Mouse (Mus musculus) heart, adult 8-10 months (tissue): ENCODE measurements around the gene Eif2s1. TPM values are rescaled to one million over a fixed set of nuclear protein-coding genes. Genes with fewer than 3 reads are reported as not detected.
"Not testable (repeated sequence)": the region's sequence is repeated elsewhere in the genome, so short reads cannot be mapped to it uniquely, and the experiment has no call there.

Source experiments
- DNase-seq: peaks from one replicate; pipeline ENCODE4 v3.0.0; 2022; ENCODE audit warnings: low spot score
- total RNA-seq, 4 experiments: library from RNA; stranded (reverse); gene quantifications; 2 replicates each; pipeline ENCODE4 v1.2.4; 2022

Eif2s1 gene
- total RNA-seq, 4 experiments from 2014 or later = 35.0 to 50.0 (median 45.0) TPM

DNA sequence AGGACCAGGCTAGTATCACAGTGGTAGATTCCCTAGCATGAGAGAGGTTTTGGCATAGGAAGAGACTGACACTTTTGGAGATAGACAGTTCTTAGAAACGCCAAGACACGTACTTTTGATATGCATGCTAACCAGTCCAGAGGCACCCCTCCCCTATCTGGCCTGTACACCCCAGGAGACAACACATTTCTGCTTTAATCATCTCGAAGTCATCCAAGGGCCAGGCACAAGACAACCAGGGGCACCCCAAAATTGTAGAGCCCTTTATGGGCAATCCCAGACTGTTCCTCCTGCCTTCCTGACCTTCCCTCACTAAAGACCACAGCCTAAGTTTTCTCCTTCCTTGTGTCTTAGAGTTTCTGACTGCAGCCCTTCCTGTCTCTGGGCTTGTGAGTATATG lies 53.9 kb downstream of the Eif2s1 start:
- no peak for DNase-seq

DNA sequence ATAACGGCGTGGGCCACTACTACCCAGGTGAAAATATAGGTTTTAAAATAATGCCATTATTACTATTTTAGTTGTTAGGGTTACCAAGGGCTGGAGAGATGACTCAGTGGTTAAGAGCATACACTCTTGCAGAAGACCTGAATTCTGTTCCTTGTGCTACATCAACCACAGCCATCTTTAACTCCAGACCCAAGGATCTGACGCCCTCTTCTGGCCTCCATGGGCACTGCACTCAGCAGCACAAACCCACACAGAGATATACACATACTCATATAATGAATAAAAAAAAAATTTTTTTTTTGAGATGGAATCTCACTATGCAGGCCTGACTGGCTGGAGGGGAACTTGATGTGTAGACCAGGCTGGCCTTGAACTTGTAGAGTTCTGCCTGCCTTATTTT lies 54.7 kb downstream of the Eif2s1 start:
- DNase-seq = no peak

- DNase-seq = peak; percentile 81
Measured at GRCm38 (mm10) chr12:78918227-78919078, 56.8 kb downstream of the Eif2s1 start.

DNA sequence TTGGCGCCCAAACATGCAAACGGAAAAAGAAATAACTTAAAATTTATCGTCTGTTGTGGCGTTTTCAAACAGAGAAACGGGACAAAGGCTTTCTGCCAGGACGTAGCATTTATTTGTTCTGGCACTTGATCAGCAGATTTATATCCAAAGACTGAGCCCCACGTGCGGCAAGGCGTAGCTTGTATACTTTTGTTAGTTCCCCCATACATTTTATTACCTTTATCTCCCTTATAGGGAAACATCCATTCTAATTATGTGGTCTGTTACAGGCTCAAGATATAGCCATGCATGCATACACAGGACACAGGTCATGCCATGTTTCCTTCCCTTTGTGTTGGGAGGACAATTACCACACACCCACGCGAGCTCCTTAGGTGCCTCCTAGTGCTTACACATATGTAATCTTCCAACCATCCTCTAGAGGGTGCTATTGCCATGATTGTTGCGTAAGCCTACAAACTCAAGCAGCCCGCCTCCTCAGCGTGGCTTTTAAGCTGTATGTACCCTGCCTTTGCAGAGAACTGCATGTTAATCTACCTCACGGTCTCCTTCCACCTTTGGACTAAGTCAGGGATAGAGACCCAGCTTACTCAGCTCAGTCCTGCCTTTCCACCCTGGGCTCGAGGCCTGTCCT lies 57.6 kb downstream of the Eif2s1 start:
- peak; percentile 78 for DNase-seq

DNA sequence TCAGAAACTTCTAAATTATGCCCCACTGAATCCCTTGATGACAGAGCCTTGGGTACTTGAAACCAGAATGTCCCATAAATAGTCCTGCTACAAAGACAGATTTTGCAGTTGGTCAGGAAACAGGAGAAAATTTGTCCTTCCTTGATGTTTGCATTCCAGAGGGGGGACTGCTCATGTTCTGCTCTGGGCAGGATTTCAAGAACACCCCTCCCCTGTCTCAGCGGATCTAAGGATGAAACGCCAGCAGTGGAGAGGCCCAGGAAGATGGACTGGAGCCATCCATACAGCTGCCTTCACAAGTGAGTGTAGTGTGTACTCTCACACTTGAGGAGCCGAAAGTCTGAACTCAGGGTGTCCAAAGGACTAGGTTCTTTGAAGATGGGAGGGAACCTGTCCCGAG lies 59.8 kb downstream of the Eif2s1 start:
- no peak for DNase-seq

DNA sequence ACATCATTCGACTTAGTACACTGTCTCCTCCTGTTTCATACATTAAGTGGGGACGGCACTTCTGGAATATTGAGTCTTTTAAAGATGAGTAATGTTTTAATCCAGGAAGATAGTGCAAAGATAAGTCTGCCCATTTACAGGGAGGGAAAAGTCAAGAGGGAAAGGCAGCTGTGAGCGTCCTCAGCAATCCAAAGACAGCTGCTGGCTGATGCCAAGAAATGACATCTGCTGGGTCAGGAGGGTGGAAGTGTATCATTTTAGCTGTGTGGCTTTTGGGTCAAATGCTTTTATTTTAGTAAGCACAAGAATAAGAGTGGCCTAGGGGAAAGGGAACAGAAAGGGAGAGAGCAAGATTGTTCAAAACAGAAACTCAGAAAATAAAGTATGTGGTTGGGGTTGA lies 60.4 kb downstream of the Eif2s1 start:
- DNase-seq = no peak

- DNase-seq = not testable (repeated sequence)
Measured at GRCm38 (mm10) chr12:78922977-78923376, 61.4 kb downstream of the Eif2s1 start.

DNA sequence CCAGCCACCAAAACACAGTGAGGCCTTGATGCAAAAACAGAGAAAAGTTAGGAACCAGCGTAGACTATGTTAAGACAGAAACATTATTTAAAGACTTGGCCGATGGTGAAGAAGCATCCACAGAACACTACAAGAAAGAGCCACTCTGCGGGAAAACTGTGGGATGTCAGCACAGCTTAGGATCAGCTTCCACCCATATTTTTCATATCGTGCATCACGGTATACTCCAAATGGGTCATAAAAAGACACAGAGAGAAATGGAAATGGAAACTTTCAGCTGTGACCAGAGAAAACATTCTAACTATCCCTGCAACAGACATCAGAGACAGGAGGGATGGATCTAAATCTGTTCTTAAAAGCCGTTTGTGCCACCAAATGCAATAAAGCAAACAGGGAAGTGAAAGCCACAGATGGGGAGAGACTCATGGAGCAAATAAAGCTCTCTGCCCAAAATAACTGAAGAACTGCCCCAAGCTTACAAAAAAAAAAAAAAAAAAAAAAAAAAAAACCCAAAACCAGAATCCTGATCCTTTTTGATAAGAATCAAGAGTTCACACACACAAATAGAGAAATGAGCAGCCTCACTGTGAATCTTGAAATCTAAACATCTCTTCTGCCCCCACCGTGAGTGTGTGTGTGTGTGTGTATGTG lies 62.0 kb downstream of the Eif2s1 start:
- no peak for DNase-seq

GRCm38 (mm10) chr12:78927287-78927686 lies 65.7 kb downstream of the Eif2s1 start:
- DNase-seq = no peak

DNA sequence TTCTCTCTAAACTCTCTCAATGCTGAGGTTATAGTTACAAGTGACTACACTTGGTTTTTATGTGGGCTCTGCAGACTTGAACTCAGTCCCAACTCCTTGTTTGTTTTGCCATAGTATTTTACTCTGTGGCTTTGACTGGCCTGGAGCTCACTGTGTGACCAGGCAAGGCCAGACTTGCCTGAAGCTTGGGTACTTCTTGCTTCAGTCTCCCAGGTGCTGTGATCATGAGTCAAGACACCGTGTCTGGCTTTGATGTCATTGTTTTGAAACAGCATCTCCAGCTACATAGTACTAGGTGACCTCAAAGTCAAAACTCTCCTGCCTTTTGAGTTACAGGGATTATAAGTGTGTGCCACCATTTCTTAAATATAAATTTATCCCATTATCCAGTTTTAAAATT lies 68.3 kb downstream of the Eif2s1 start:
- DNase-seq = no peak

DNA sequence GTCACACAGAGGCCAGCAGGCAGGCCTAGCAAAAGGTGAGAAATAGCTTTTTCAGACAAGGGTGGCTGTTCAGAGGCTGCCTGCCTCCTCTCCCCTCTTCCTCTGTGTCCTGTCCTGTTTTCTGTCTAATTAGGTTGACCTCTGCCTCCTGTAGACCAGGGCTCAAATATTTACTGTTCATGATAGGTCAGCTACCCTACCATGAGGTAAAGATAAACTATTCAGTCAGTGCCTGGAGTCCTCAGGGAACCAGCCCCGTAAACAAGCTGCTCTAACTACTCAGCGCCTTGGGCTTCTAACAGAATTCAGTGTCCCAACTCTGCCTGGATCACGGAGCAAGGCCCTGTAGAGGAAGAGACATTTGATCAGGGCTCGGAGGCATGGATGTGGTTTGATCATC lies 74.9 kb downstream of the Eif2s1 start:
- no peak for DNase-seq

Other genes starting within 250 kb of the Eif2s1 start
- gene Fam71d, start 170.3 kb upstream of the Eif2s1 start, total RNA-seq = not detected
- gene Mpp5, start 112.9 kb upstream of the Eif2s1 start, total RNA-seq = 10 to 100 TPM; 12.7 to 18.1 (median 15.4) TPM
- gene Atp6v1d, start 181 bp upstream of the Eif2s1 start, total RNA-seq = 10 to 100 TPM; 73.6 to 82.4 (median 74.8) TPM
- gene Plek2, start 45.1 kb downstream of the Eif2s1 start, total RNA-seq = under 1 TPM in 3 of 4 experiments, not detected in 1; 0.22 to 0.49 (median 0.38) TPM
- 1 to 10 TPM; 2.3 to 4.4 (median 2.9) TPM for gene Tmem229b, start 145.8 kb downstream of the Eif2s1 start, total RNA-seq
- gene Plekhh1, start 167.3 kb downstream of the Eif2s1 start, total RNA-seq = 1 to 10 TPM in 2 of 4 experiments, under 1 TPM in 2; 0.87 to 2.8 (median 1.4) TPM
- 1 to 10 TPM; 2.6 to 4.7 (median 3.5) TPM for gene Pigh, start 227.8 kb downstream of the Eif2s1 start, total RNA-seq